Mouse (Mus musculus) megakaryocyte, embryonic 14.5 days (primary cell): Measurements from ENCODE around the gene Cygb. TPM values are rescaled to one million over a fixed set of nuclear protein-coding genes. Genes with fewer than 3 reads are reported as not detected.

Experiments
- H3K27me3 ChIP-seq: replicated peaks from 2 replicates; pipeline ENCODE3; 2012; ENCODE audit warnings: inconsistent platforms
- H3K36me3 ChIP-seq: replicated peaks from 2 replicates; pipeline ENCODE3; 2012; ENCODE audit warnings: low read length, inconsistent platforms, mixed read lengths
- H3K4me1 ChIP-seq: 2 replicates; pipeline ENCODE4 v1.6.1; 2012; ENCODE audit warnings: inconsistent platforms
- H3K4me3 ChIP-seq: replicated peaks from 2 replicates; pipeline ENCODE3; 2012; ENCODE audit warnings: moderate library complexity, mild to moderate bottlenecking, inconsistent platforms
- H3K9me3 ChIP-seq: 2 replicates; pipeline ENCODE4 v1.6.1; 2012; ENCODE audit warnings: inconsistent platforms
- FLI1 ChIP-seq: IDR thresholded peaks from 2 replicates; pipeline ENCODE4 v1.6.1; 2012; ENCODE audit warnings: low read length, inconsistent platforms, mixed read lengths
- GATA1 ChIP-seq: IDR thresholded peaks from 3 replicates; pipeline ENCODE4 v1.6.1; 2012; ENCODE audit warnings: mixed read lengths, low read length, inconsistent platforms, borderline replicate concordance
- polyA plus RNA-seq: library from polyadenylated mRNA; stranded (reverse); fragments of >175 nt; gene quantifications from 2 replicates; pipeline ENCODE4 v1.2.3, GENCODE M21; 2012; ENCODE audit warnings: low replicate concordance; ENCODE audit not compliant: insufficient read depth

Gene Cygb
- polyA plus RNA-seq, 1 experiment: not detected

DNA sequence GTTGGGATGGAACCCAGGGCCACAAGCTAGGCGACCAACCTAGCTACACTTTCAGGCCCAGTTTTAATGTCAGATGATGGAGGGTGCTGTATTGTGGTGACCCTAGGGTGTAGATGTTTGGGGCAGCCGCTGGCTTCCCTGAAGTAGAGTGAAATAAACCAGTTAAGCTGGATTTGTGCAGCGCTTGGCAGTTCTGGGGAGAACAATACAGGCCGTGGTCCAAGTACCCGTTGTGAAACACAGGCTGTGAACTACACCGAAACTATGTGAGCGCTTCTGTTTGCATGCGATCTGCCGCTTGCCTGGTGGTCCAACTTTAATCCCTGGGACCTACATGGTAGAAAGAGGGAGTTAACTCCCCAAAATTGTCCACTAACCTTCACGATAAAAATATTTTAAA lies 21.2 kb downstream of the Cygb start:
- H3K4me3 ChIP-seq: no peak overlapping the region
- H3K27me3 ChIP-seq: peaks cover 7% of the 10 kb centered on the region
- H3K9me3 ChIP-seq: no peaks in the 10 kb centered on the region
- no peaks in the 10 kb centered on the region for H3K36me3 ChIP-seq
- TF ChIP-seq GATA1: no peak
- TF ChIP-seq FLI1: no peak
- peaks cover 38% of the 10 kb centered on the region for H3K4me1 ChIP-seq

DNA sequence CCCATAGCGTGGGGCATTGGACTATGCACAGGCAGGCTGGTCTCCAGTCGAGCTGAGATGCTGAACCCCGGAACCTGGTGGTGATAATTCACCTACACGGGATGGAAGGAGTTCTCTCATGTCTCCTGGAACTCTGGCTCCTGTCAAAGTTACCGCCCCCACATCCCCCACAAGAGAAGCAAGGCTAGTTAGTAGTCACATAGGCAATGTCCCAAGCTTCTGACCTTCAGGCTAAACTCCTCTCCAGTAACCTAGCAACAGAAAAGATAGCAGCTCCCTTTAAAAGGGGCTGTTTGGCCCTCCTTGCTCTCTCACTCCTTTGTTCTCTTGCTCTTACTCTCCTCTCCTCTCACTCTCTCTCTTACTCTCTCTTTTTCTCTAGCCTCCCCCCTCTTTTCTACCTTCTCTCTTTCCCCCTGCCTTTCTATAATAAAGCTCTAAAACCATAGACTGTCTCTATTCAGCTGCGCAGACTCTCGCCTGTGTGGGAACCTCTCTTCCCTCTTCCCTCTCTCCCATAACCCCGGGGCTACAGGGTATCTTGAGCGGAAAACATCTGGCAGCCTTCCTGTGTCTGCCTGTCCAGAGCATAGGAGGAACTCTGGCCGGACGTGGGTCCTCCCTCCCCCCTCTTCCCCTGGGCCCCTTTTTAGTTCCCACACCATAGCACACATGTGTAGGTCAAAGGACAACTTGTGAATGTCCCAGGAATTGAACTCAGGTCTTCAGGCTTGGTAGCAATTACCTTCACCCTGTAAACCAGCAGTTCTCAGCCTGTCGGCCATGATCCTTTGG lies 23.7 kb downstream of the Cygb start:
- Histone ChIP-seq H3K9me3 (no peaks in the 10 kb centered on the region), H3K4me3 (no peak overlapping the region), H3K27me3 (peaks cover 5% of the 10 kb centered on the region), H3K4me1 (peaks cover 63% of the 10 kb centered on the region), H3K36me3 (no peaks in the 10 kb centered on the region)
- TF ChIP-seq GATA1: no peak
- TF ChIP-seq FLI1: no peak

DNA sequence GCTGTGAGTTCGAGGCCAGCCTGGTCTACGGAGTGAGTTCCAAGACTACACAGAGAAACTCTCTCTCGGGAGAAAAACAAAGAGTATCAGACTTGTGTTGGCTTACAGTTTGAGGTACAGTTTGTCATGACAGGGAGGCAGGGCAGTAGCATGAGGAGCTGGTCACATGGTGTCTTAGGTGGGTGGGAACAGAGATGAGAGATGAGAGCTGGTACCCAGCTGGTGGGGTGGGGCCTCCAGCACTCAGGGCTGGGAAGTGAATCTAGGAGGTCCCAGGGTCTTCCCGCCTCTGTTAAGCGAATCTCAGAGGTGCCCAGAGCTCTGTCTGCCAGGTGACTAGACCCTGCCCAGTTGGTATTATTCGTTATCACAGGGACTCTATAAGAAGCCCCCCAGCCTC lies 24.6 kb downstream of the Cygb start:
- H3K27me3 ChIP-seq: peaks cover 2% of the 10 kb centered on the region
- H3K4me1 ChIP-seq: peaks cover 72% of the 10 kb centered on the region
- H3K9me3 ChIP-seq: no peaks in the 10 kb centered on the region

DNA sequence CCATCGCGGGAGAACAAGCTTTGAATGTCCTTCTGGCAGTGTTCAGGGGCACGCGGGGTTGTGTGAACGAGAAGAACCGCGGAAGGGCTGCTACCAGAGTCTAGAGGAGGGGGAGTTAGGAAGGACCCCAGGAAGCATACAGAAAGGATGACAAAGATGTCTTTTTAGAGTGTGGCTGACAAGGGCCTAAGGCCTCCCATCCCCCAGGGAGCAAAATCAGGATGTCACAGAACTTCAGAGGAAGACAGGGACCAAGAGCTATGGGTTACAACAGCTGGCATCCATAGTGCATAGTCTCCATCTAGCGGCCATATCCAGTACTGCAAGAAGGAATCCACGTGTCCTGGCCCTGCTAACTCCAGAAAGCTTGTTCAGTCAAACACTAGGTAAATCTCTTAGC lies 25.4 kb downstream of the Cygb start:
- TF ChIP-seq GATA1 (no peak), FLI1 (no peak)

More for the DNA sequence above, 24.6 kb downstream of the Cygb start:
- TF ChIP-seq GATA1: no peak
- TF ChIP-seq FLI1: no peak
- H3K36me3 ChIP-seq: no peaks in the 10 kb centered on the region
- H3K4me3 ChIP-seq: no peak overlapping the region

DNA sequence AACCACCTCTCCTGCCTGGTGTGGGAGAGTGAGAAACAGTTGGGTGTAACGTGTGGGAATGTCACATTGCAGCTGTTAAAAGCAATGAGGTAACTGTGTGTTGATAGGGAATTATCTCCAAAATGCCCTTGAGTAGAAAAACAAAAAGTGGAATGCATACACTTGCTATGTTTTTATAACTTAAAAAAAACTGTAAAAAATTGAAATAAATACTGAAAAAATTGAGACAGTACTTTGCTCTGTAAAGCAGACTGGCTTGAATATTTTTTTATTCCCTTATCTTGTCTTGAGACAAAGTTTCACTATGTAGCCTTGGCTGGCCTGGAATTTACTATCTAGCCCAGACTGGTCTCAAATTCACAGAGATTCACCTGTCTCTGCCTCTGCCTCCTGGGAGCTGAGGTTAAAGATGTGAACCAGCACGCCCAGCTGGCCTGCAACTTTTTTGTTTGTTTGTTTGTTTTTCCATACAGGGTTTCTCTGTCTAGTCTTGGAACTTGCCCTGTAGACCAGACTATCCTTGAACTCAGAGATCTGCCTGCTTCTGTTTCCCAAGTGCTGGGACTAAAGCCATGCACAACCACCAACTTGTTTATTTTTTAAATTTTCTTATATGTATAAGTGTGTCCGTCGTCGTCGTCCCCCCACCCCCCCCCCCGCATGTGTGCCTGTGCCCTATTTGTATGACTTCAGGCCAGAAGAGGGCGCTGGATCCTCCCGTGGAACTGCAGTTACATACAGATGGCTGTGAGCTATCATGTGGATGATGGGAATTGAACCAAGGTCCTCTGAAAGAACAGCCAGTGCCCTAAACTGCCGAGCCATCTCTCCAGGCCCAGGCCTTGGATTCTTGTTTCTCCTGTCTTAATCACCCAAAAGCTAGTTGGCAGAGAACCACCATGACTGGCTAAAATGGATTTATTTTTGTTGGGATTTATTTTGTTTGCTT lies 26.8 kb downstream of the Cygb start:
- no peak overlapping the region for H3K4me3 ChIP-seq
- H3K4me1 ChIP-seq: peaks cover 80% of the 10 kb centered on the region

More for the DNA sequence above, 25.4 kb downstream of the Cygb start:
- Histone ChIP-seq H3K9me3 (no peaks in the 10 kb centered on the region), H3K27me3 (peaks cover 2% of the 10 kb centered on the region), H3K4me3 (no peak overlapping the region), H3K4me1 (peaks cover 75% of the 10 kb centered on the region), H3K36me3 (no peaks in the 10 kb centered on the region)

DNA sequence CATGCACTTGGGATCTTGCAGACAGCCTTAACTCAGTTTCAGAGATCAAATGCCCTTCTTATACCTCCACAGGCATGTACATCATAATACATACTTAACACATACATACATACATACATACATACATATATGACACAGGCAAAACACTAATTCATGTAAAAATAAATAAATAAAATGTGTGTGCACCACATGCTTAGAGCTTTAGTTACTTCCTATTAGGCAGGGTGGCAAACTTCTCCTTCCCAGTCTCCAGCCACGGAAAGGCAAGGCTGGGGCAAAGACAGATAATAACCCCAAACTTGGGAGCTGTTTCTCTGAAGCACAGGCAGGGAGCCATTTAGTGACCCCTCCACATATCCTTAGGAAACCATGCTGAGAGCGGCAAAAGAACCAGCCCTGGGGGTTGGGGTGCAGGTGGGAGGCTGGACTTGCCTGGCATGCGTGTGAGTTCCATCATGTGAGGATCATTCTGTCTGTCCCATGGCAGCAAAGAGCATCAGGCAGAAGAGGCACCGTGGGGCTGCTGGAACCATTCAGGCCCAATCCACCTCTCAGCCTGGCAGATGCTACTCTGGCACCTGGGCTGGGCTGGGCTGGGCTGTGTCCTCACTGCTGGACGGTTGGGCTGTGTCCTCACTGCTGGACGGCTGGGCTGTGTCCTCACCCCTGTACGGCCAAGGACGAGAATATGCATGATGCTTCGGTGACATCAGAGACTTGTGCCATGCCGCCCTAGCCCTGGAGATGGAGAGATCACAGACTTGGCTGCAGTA lies 27.6 kb downstream of the Cygb start, which contains the start of gene Rhbdf2:
Rhbdf2 (minus strand) TSS at position 721 of the 773 bp plus-strand sequence.
- Histone ChIP-seq H3K4me3 (peak within 1 kb of the TSS; percentile 62), H3K27me3 (peaks cover 2% of the 10 kb centered on the region), H3K4me1 (peaks cover 86% of the 10 kb centered on the region), H3K36me3 (peaks cover 18% of the 10 kb centered on the region), H3K9me3 (no peaks in the 10 kb centered on the region)
- TF ChIP-seq FLI1 (no peak), GATA1 (no peak)

More for the DNA sequence above, 26.8 kb downstream of the Cygb start:
- TF ChIP-seq FLI1: no peak
- TF ChIP-seq GATA1: no peak
- Histone ChIP-seq H3K9me3 (no peaks in the 10 kb centered on the region), H3K36me3 (peaks cover 9% of the 10 kb centered on the region), H3K27me3 (peaks cover 2% of the 10 kb centered on the region)

DNA sequence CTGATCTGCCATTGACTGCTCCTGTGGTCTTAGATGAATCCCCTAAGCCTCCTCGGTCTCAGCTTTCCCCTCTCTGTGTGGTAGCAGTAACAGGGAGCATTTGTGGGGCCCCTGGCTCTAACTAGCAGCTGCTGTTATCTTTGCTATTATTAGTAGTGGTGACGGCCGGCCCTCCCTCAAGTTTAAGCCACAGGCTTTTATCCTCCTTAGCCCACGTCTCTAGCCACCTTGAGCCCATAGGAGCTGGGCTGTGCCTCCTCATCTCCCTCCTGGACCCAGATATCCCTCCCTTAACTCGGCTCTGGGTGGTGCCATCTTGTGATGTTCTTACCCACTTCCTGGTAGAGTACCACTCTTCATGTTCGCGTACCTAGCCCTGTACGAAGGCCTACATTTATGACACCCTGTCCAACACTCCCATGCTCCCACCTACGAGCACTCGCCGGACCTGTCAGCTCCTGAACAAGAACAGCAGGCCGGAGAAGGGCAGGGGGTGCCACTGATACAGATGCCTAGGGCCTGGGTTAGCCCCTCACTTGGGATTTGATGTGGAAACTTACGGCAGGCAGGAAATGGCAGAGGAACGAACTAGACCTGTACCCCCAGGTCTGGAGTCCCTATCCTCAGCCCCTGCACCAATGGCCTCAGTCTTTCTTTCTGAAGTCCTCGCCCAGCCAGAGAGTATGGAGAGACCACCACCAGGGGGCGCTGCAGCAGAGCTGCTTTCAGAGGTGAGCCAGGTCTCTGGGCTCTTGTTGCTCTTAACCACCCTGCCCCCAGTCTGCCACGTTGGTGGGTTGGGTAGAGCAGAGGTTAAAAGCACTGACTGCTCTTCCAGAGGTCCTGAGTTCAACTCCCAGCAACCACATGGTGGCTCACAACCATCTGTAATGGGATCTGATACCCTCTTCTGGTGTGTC lies 28.8 kb downstream of the Cygb start:
- peak overlapping the region; percentile 64 for H3K4me3 ChIP-seq
- H3K27me3 ChIP-seq: peaks cover 2% of the 10 kb centered on the region
- TF ChIP-seq FLI1 (no peak), GATA1 (no peak)
- peaks cover 90% of the 10 kb centered on the region for H3K4me1 ChIP-seq
- peaks cover 29% of the 10 kb centered on the region for H3K36me3 ChIP-seq
- H3K9me3 ChIP-seq: no peaks in the 10 kb centered on the region

DNA sequence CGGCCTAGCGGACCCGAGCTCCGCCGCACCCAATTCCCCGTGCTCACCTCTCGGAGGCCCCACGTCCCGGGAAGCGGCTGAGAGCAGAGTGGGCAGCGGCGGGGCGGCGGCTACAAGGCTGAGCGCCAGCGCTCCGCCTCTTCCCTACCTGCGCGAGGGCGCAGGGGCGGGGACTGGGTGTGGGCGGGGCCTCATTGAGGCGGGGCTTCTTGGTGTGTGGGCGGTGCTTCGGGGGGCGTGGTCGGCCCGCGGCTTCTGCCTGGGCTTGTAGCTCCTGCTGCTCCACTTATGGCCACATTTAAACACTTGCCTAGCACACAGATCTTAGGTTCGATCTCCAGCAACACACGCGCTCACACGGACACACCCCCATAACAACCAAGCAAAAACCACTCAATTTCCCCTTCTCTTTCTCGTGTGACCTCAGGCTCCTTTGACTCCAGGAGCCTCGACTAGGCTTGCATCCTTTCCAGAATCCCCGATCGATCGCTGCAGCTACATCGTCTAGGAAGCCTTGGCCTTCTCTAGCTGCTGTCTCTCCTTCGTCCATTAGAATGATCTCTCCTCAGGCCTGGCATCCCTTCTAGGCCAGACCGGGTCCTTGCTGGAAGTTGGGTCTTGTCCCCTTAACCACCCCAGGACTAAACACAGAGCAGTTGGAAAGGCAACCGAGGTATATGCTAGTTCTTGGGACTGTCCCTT lies 29.8 kb downstream of the Cygb start:
- no peak for TF ChIP-seq GATA1
- TF ChIP-seq FLI1: no peak
- Histone ChIP-seq H3K4me1 (peaks cover 92% of the 10 kb centered on the region), H3K27me3 (no peaks in the 10 kb centered on the region), H3K36me3 (peaks cover 39% of the 10 kb centered on the region), H3K9me3 (no peaks in the 10 kb centered on the region), H3K4me3 (peak overlapping the region; percentile 96)
